Mouse (Mus musculus) left cerebral cortex, postnatal 4 days (tissue): Measurements from ENCODE around the gene Dek. TPM values are rescaled to one million over a fixed set of nuclear protein-coding genes. Genes with fewer than 3 reads are reported as not detected.
A peak's percentile ranks its signal among the peaks of the same experiment; 100 is the strongest.

Experiments used
- DNase-seq: peaks from one replicate; pipeline ENCODE4 v3.0.0-alpha.2; 2022
- intact Hi-C: fragments of 180-260 bp; cut with DNase I; formaldehyde crosslinking; loops from one replicate; pipeline ENCODE4 v1.15.1; 2025
- total RNA-seq, 2 experiments: library from RNA; stranded (reverse); gene quantifications; 2 replicates each; pipeline ENCODE4 v1.2.3; 2021

The Dek gene
- total RNA-seq, 2 experiments from 2014 or later = 60.4 to 65.4 TPM

DNA sequence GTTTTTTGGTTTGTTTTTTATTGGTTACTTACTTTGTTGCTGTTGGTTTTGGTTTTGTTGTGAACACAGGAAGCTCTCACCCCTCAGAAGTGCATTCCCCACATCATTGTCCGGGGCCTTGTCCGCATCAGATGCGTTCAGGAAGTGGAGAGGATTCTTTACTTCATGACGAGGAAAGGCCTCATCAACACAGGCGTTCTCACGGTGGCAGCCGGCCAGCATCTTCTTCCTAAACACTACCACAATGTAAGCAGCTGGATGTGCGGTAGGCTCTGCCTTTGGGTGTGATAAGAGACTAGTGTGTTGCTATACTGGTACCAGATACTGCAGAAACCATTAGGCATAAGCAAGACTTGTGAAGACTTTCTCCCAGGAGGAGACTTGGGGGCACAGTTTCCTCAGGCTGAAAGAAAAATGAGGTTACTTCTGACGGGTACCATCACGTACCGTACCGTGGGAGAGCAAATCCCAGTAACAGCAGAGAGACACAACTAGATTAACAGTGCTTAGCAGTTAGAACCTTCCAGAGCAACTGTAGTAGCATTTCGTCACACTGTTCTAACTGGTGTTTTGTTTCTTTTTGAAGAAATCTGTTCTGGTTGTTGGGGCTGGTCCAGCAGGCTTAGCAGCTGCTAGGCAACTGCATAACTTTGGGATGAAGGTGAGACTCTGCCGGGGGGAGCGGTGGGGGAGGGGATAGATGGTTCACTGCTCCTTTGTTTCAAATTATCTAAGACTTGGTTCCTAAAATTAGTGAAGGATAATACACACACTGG lies 41.8 kb downstream of the Dek start:
- intact Hi-C loops = no loop called here

DNA sequence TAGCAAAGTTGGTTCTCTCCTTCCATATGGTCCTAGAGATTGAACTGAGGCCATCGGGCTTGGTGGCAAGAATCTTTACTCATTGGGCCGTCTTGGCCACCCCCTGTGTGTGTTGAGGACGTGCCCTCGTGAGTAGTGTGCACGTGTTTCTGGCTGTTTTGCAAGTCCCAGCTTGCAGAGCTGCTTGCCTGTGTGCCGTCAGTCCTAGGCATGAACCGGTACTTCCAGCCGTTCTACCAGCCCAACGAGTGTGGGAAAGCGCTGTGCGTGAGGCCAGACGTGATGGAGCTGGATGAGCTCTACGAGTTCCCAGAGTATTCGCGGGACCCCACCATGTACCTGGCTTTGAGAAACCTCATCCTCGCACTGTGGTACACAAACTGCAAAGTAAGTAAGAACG lies 43.2 kb downstream of the Dek start:
- intact Hi-C loops = no loop called here
- DNase-seq = no peak

More for the DNA sequence above, 41.8 kb downstream of the Dek start:
- DNase-seq = no peak

DNA sequence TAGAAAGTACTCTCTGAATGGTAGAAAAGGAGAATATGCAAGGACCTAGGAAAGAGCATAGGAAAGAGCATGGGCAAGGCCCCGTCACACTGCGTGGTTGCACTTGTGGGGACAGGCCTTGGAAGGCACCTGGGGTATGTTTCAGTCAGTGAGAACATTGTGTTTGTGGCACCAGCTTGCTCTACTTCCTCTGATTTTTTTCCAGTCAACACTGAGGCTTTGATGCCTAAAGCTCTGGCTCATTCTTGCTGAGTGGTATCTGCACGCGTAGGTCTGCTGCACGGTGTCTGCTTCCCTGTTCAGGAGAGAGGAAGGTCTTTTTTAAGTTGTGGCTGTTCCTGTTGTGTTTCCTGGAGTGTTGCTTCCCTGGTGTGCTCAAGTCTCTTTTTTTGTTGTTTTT lies 49.2 kb downstream of the Dek start:
- intact Hi-C loops = no loop called here
- DNase-seq = no peak

DNA sequence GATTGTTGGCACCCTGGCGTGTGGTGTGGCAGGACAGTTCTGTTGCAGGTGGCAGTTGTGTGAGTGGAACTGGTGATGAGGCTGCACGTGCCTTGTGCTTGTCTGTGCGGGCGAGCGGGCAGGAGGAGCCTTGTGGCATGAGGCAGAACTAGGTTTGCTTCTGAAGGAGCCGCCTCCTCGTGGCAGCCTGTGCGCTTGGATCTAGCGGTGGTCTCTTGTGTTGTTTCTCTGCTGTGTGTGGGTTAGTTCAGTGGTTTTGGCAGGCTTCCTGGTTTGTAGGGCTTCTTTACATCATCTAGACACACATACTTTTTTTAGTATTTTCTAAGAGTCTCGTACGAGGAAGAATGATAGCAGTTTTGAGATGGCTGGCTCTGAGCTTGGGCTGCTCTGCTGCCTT lies 49.9 kb downstream of the Dek start:
- intact Hi-C loops = no loop called here
- no peak for DNase-seq

DNA sequence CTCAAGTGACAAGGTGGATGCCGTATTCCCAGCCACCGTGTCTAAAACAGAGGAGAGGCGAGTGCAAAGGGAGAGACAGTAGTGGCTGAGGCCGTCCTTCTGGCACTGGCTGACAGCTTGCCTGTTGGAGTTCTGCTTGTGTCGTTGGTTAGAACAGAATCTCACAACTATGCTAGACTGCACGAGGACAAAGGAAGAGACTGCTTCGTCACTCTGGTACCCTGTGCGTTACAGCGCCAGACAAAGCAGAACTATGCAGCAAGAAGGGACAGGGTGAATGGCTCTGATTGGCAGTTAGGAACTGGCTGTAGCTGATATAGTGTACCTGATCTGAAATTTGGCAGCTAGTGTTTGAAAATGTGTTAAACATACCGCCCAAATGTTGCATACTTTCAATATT lies 52.0 kb downstream of the Dek start:
- intact Hi-C loops = no loop called here
- no peak for DNase-seq

DNA sequence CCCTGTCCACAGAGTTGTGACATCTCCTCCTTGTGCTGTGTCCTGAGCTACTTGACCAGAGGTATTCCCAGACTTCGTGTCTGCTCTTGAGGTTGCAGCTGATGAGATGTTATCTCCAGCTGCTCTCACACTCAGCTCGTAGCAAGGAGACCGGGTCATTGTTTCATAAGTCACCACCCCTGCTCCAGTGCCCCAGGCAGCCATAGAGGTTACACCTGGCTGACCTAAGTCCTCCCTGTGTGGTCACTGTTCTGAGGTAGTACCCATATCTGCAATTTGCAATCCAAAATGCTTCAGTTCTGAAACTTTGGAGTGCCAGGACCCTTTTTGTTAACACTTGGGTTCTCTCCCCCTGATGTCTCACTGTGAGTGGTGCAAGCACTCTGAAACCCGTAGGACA lies 56.0 kb downstream of the Dek start:
- no peak for DNase-seq
- intact Hi-C loops = no loop called here

DNA sequence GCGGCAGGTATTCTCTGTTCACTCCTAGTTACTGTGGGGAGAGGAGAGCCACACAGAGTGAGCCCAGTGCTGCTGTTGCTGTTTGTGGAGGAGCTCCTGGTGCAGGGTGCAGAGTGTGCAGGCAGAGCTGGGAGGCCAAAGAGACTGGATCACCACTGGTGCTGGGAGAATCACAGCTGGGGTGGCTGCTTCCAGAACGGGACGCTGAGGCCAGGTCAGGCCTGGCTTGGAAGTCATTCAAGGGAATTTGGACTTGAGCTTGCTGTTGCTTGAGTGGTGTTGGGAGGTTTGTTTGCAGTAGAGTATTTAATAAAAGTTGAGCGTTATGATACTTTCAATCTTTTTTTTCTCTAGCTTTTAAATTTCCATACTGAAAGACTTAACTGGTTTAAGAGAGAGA lies 58.0 kb downstream of the Dek start:
- intact Hi-C loops = no loop called here
- no peak for DNase-seq

DNA sequence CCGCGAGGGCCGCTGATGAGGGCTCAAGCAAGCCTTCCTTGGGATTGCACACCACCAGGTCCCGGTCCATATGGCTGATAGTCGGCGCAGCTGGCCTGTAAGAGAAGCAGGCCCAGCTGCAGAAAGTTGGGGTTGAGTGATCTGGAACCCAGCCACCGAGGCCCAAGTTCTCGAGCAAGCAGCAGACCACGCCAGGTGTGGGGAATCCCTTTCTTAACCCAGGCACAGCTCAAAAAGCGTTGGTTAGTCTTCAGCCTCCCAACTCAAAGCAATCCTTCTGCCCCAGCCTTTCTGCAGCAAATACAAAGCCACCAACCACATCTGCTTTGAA lies 61.4 kb downstream of the Dek start, which contains the start of gene Tpmt:
Gene Tpmt, minus strand, starts transcription at position 121 of the 331 bp plus-strand sequence.
- intact Hi-C loops = no loop called here
- DNase-seq = peak; percentile 29

DNA sequence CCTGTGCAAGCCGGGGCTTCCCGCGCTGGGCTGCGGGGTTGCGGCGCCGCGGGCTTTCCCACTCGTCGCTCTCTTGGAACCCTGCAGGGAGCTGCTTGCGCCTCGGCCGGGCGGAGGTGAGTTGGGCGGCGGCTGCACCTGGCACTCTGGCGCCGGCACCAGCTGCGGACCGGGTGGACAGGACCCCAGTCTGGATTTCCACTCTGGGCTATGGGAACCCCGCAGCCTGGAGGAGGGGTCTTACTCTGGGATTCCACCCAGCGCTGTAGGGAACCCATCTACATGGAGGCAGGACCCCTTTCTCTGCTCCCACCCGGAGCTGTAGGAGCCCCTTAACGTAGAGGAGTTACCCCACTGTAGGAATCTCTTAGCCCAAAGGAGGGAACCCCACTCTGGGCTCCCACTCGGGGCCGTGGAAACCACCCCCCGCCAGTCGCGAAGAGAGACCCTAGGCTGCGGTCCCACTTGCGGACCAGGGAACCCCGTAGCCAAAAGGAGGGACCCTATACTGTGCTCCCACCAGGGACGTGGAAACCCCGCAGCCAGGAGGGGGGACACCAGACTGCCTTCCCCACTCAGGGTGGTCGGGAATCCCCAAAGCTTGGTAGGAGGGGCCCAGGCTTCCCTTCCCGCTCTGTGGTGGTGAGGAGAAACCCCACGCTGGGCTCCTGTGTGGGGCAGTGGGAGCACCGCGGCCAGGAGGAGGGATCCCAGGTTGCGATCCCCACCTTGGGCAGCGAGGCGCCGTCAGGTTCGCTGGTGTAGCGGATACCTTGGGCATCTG lies 62.0 kb downstream of the Dek start:
- peak; percentile 25 for DNase-seq
- intact Hi-C loops = no loop called here

DNA sequence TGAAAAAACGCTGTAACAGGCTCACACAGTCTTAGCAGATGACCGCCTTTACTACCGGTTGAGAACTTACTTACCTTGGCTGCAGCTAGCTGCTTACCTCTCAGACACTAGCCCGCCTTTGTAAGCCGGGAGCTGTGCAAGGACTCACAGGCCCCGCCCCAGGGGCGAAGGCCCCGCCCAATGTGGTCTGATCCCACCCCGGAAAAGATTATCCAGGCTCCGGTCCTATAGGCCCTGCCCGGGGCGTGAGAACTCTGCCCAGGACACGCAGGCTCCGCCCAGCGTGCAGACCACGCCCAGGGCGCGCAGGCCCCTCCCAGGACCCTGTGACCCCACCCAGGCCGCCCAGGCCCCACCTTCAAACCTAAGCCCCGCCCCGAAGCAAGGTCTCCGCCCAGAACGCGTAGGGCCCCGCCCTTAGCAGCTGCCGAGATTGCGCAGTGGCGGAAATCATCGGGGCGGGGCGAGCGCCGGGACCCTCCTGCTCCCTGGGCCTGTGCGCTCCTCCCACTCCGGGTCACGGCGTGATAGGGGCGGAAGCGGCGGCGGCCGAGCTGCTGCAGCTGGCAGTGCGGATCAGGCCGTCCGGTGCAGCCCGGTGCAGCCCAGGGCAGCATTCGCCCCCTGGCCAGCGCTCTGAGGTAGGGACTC lies 62.8 kb downstream of the Dek start, which contains the start of gene Kdm1b:
Gene Kdm1b, plus strand, starts transcription at position 470 of the 651 bp plus-strand sequence.
- intact Hi-C loops = no loop called here
- peak; percentile 99 for DNase-seq

DNA sequence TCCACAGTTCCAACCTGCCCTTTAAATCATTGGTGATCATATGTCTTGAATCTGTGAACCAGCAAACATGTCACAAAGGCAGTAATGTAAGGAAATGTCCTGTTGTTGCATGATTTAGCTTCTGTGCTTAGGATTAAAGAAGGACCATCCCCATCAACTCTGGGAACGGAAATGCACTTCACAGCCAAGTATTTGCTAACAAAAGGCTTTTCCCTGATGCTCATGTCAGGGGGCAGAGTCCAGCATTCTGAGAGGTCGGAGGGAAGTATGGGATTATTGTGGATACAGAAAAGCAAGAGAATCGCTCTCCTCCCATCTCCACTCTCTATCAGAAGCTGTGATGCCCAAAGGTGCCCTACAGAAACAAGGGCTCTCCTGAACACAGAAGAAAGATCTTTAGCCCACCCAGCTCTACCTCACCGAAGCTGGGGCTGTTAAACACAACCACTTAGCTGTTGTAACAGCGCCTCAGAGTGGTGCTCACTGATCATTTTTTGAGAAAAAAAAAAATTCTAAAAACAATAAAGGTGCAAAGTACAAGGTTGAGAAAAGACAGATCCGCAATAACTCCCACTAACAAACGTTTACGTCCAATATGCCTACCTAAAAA lies 63.9 kb downstream of the Dek start:
- no peak for DNase-seq
- intact Hi-C loops = no loop called here

DNA sequence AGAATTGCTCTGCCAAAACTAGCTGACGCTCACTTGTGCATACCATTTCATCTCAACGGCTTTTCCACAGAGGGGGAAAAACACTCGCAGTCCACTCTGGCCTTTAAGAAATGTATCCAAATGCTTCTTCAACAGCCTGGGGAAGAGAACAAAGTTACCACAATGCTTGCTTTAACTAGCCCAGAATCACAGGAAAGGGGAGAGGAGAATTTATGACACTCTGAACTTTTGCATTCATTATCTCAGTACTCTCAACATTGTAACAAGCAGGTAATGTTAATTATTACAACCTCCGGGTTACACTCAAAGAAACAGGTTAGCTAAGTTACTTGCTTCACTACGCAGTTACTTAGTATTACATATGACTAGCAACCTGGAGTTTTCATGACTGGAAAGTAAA lies 65.9 kb downstream of the Dek start:
- DNase-seq = no peak
- intact Hi-C loops = no loop called here

DNA sequence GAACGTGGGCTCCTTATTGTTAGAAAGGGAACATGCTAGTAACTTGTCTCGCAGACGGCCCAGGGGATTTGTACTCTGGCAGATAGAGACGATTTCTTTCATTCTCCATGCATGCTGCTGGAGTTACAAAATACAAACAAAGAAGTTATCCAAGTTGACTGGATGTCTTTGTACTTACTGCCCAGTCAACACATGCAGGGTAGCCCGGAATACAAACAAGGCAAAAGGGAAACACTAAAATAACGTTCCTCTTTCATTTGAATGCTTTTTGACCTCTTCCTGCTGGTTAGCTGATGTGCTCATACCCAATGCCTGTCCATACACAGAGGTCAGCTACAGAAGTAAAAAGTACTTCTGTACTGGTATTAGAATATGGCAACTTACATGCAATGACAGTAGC lies 68.1 kb downstream of the Dek start:
- no peak for DNase-seq
- intact Hi-C loops = no loop called here

Other genes starting within 250 kb of the Dek start
- 10 to 100 TPM; 30.8 to 30.9 TPM for gene Kif13a, start 176.3 kb downstream of the Dek start, total RNA-seq
- gene Nhlrc1, start 91.4 kb downstream of the Dek start, total RNA-seq = 10 to 100 TPM; 13.8 to 14.9 TPM
- 10 to 100 TPM; 23.8 to 34.7 TPM for gene Kdm1b, start 62.7 kb downstream of the Dek start, total RNA-seq
- 10 to 100 TPM; 11.8 to 14.8 TPM for gene Tpmt, start 61.5 kb downstream of the Dek start, total RNA-seq
- gene Rnf144b, start 16.5 kb upstream of the Dek start, total RNA-seq = 1 to 10 TPM; 6.3 to 6.5 TPM